Mouse (Mus musculus) kidney, postnatal 10 days (tissue): ENCODE data around the gene Pfdn5.

Source experiments
- DNase-seq: peaks from one replicate; pipeline ENCODE4 v3.0.0; 2021; ENCODE audit warnings: mixed read lengths

Gene Pfdn5

DNA sequence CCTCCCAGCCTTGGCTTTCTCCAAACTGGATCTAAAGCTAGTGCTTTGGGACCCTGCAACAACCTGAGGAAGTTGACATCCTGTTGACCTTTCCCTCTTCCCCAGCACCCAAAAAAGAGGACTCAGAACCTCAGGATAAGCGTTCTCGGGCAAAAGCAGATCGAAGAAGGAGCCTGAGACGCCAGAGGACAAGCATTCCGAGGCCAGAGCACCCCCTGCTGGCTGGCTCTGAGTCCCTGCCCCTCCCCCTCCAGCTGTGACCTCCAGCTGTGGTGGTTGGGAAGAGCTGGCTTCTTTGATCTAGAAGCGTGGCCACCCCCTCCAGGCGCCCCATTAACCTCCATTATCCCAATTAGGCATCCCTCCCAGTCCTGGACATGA, 51.2 kb downstream of the Pfdn5 start:
- peak; percentile 96 for DNase-seq

DNA sequence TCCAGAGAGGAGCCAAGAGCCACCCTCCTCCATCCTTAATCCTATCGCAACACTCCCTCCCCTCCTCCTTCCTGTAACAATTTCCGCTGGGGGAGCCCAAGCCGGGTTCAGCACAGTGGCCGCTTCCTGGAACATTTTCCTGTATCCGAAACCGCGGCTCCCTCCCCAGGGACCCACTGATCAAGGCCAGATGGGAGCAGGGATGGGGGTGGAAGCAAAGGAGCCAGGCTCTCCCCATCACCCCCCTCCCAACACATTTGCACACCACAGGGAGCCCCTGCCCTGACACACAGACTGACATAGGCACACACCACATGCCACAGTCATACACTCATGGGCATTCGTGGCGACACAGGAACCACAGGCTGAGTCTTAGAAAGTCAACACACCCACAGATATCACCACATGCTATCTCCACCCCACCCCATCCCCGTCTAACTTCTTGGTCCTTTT, 51.9 kb downstream of the Pfdn5 start:
- DNase-seq: peak; percentile 91
